Mouse (Mus musculus) cerebellum, postnatal 10 days (tissue): ENCODE measurements around the gene Pcyox1.
"Not testable (repeated sequence)": the region's sequence is repeated elsewhere in the genome, so short reads cannot be mapped to it uniquely, and the experiment has no call there.

Experiments used
- DNase-seq, 2 experiments: peaks; one replicate each; pipeline ENCODE4 v3.0.0; 2021; ENCODE audit warnings: mixed read lengths in 2 of 2

Pcyox1 gene

GRCm38 (mm10) chr6:86366125-86366852 is 30.7 kb downstream of the Pcyox1 start:
- DNase-seq = peak; percentile 81 to 83

GRCm38 (mm10) chr6:86365371-86366124 is 31.4 kb downstream of the Pcyox1 start, which contains the start of gene Fam136a:
Fam136a (plus strand) TSS chr6:86365646.
- DNase-seq = peak; percentile 99

GRCm38 (mm10) chr6:86364442-86365141 is 32.4 kb downstream of the Pcyox1 start:
- peak; percentile 91 to 92 for DNase-seq

- no peak for DNase-seq
Observed at GRCm38 (mm10) chr6:86361373-86361772, 35.6 kb downstream of the Pcyox1 start.

- DNase-seq = no peak
Observed at GRCm38 (mm10) chr6:86360691-86361090, 36.3 kb downstream of the Pcyox1 start.

- DNase-seq = no peak
Observed at GRCm38 (mm10) chr6:86356956-86357355, 40.0 kb downstream of the Pcyox1 start.

GRCm38 (mm10) chr6:86354948-86355347 is 42.0 kb downstream of the Pcyox1 start:
- no peak for DNase-seq

- DNase-seq = peak; percentile 51 to 68
Observed at GRCm38 (mm10) chr6:86349257-86349656, 47.7 kb downstream of the Pcyox1 start.

GRCm38 (mm10) chr6:86346063-86346462 is 50.9 kb downstream of the Pcyox1 start:
- DNase-seq = no peak

- peak in 1 of 2 experiments; percentile 10 for DNase-seq
Observed at GRCm38 (mm10) chr6:86343656-86344055, 53.3 kb downstream of the Pcyox1 start.

GRCm38 (mm10) chr6:86336340-86336739 is 60.6 kb downstream of the Pcyox1 start:
- DNase-seq = not testable (repeated sequence)
